16 mouse cellular contexts compared by ENCODE assay signal in genomic region chr8:12825686-12826237, GRCm38 (mm10). TPM values are rescaled to one million over a fixed set of nuclear protein-coding genes. Genes with fewer than 3 reads are reported as not detected.
DNase-seq lines count a peak whose midpoint lies in the region; ATAC-seq lines count a peak whose summit lies in the region.
"Had no signal": no experiment of that assay in that cellular context is flagged by ENCODE, and none has a peak within 500 bp of the region (broad histone marks: within the 10 kb centered on the region; RNA-seq: fewer than 3 reads in every experiment).

No protein-coding gene starts in this region.

- H3K4me1 ChIP-seq in intestine, embryonic 16.5 days (ENCODE audit: control insufficient read depth, insufficient read depth, low read length) = peaks cover 13% of the 10 kb centered on the region; the same call in 1 of the 2 replicates
- H3K4me1 ChIP-seq in midbrain, embryonic 16.5 days (ENCODE audit: control insufficient read depth, insufficient read depth, low read length) = no peaks in the 10 kb centered on the region

- peak; percentile 68 for ATAC-seq in intestine, embryonic 16.5 days
- no peak for ATAC-seq in midbrain, embryonic 16.5 days
- ATAC-seq: forebrain, embryonic 14.5 days had no signal

- peak overlapping the region; percentile 76 for H3K27ac ChIP-seq in intestine, embryonic 16.5 days (ENCODE audit: low read length)
- H3K27ac ChIP-seq in midbrain, embryonic 16.5 days (ENCODE audit: low read length) = no peak overlapping the region

- DNase-seq in gastrocnemius, adult 18-20 months (ENCODE audit: low spot score) = peak; percentile 32
- DNase-seq in gastrocnemius, postnatal 4 days (ENCODE audit: low spot score in 2 of 2) = no peak
- peak; percentile 83 for DNase-seq in 416B (ENCODE audit: low read depth)
- DNase-seq in lung, postnatal 14 days = peak; percentile 67
- DNase-seq in right cerebral cortex, postnatal 25 days = no peak
- no peak for DNase-seq in neural tube, embryonic 10.5 days (ENCODE audit: extremely low spot score, low spot score)
- DNase-seq: cerebellum, adult 18-20 months; kidney, adult 11 months; kidney, postnatal 4 days; layer of hippocampus, postnatal 36 days; right cerebral cortex, adult 18-20 months had no signal

- no peak overlapping the region for H3K4me3 ChIP-seq in intestine, embryonic 16.5 days (ENCODE audit: low read length)
- no peak overlapping the region for H3K4me3 ChIP-seq in midbrain, embryonic 16.5 days (ENCODE audit: low read depth, low read length)

- 0 out of 2 replicates have a peak, but pooled peaks cover 10% of the 10 kb centered on the region for H3K36me3 ChIP-seq in intestine, embryonic 16.5 days (ENCODE audit: control insufficient read depth, insufficient read depth, low read length)
- peaks cover 24% of the 10 kb centered on the region for H3K36me3 ChIP-seq in midbrain, embryonic 16.5 days (ENCODE audit: control insufficient read depth, insufficient read depth, low read length)

- no peak overlapping the region for H3K9ac ChIP-seq in intestine, embryonic 16.5 days (ENCODE audit: low read depth, low read length)
- no peak overlapping the region for H3K9ac ChIP-seq in midbrain, embryonic 16.5 days (ENCODE audit: low read depth, low read length)

- H3K4me2 ChIP-seq in intestine, embryonic 16.5 days (ENCODE audit: low read depth, low read length) = no peak overlapping the region
- H3K4me2 ChIP-seq in midbrain, embryonic 16.5 days (ENCODE audit: low read length) = no peak overlapping the region
- H3K4me2 ChIP-seq: liver, embryonic 11.5 days had no signal

- WGBS in intestine, embryonic 16.5 days = 70% methylated on average over 8 of the region's 8 CpGs
- 84% methylated on average over 8 of the region's 8 CpGs for WGBS in midbrain, embryonic 16.5 days

- H3K27me3 ChIP-seq in intestine, embryonic 16.5 days (replicated peaks; ENCODE audit: control insufficient read depth, insufficient read depth, low read length) = no peaks in the 10 kb centered on the region
- H3K27me3 ChIP-seq in midbrain, embryonic 16.5 days (ENCODE audit: control insufficient read depth, insufficient read depth, low read depth, low read length) = no peaks in the 10 kb centered on the region

- H3K9me3 ChIP-seq in intestine, embryonic 16.5 days (ENCODE audit: control insufficient read depth, low read length) = no peaks in the 10 kb centered on the region
- H3K9me3 ChIP-seq in midbrain, embryonic 16.5 days (replicated peaks; ENCODE audit: control insufficient read depth, low read length, poor library complexity, severe bottlenecking) = no peaks in the 10 kb centered on the region
- H3K9me3 ChIP-seq: megakaryocyte, embryonic 14.5 days had no signal

RNA-seq across cellular contexts. Expression of gene Mcf2l, which starts 47.8 kb away (rescaled TPM):
- total RNA-seq in gastrocnemius, adult 18-20 months (2021) = 10 to 100 TPM; 21.3 to 32.8 TPM
- 10 to 100 TPM; 36.0 to 42.4 TPM for total RNA-seq in gastrocnemius, postnatal 4 days (2021)
- 13.3 and 14.1 TPM in 2 replicates for polyA plus RNA-seq in intestine, embryonic 16.5 days (2015; fragmentation: Nextera tagmentation; extraction: Ambion mirVana)
- polyA plus RNA-seq in midbrain, embryonic 16.5 days (2015; fragmentation: Nextera tagmentation; extraction: Ambion mirVana) = 185 and 190 TPM in 2 replicates

Comparison
In these comparisons a context has a peak if more than half of its experiments do, and no peak if none do; other contexts are left out.
1. DNase-seq: peak in gastrocnemius, adult 18-20 months (single experiment), 416B (single experiment) and lung, postnatal 14 days (single experiment); none in gastrocnemius, postnatal 4 days (0 of 2), right cerebral cortex, postnatal 25 days (single experiment) and neural tube, embryonic 10.5 days (single experiment).